Mouse (Mus musculus) kidney, postnatal 10 days (tissue): ENCODE data around the gene Gdpgp1.

Experiments
- DNase-seq: peaks from one replicate; pipeline ENCODE4 v3.0.0; 2021; ENCODE audit warnings: mixed read lengths

Gene Gdpgp1

GRCm38 (mm10) chr7:80280998-80281397 lies 48.3 kb downstream of the Gdpgp1 start:
- DNase-seq, result no peak

- DNase-seq, result no peak
These were observed 49.0 kb downstream of the Gdpgp1 start for GRCm38 (mm10) chr7:80281646-80282045.

GRCm38 (mm10) chr7:80283226-80283918 lies 50.7 kb downstream of the Gdpgp1 start:
- no peak for DNase-seq

- DNase-seq, result no peak
These were observed 51.7 kb downstream of the Gdpgp1 start for GRCm38 (mm10) chr7:80284391-80284790.

GRCm38 (mm10) chr7:80285725-80286124 lies 53.1 kb downstream of the Gdpgp1 start:
- DNase-seq, result no peak

- no peak for DNase-seq
These were observed 55.1 kb downstream of the Gdpgp1 start for GRCm38 (mm10) chr7:80287736-80288135.
